Mouse (Mus musculus) erythroblast, embryonic 14.5 days (primary cell): ENCODE measurements at regions not wholly inside any gene's neighbourhood (a gene's known extent, or its start where the extent isn't known, plus 50 kb on each side); places are given as distances from the start of the nearest gene placed in this dataset.
"Not testable (repeated sequence)": the region's sequence is repeated elsewhere in the genome, so short reads cannot be mapped to it uniquely, and the experiment has no call there.

Experiments
- H3K27me3 ChIP-seq: 2 replicates; pipeline ENCODE4 v1.6.1; 2012; ENCODE audit warnings: inconsistent platforms; ENCODE audit not compliant: control insufficient read depth
- H3K36me3 ChIP-seq: 2 replicates; pipeline ENCODE4 v1.6.1; 2012; ENCODE audit warnings: mild to moderate bottlenecking, inconsistent platforms; ENCODE audit not compliant: control insufficient read depth
- H3K4me1 ChIP-seq: 2 replicates; pipeline ENCODE4 v1.6.1; 2012; ENCODE audit warnings: inconsistent platforms; ENCODE audit not compliant: control insufficient read depth
- H3K4me3 ChIP-seq: replicated peaks from 2 replicates; pipeline ENCODE3; 2012; ENCODE audit warnings: moderate library complexity, mild to moderate bottlenecking, inconsistent platforms
- H3K9me3 ChIP-seq: 2 replicates; pipeline ENCODE4 v1.6.1; 2012; ENCODE audit warnings: low read length, inconsistent platforms, mixed read lengths; ENCODE audit not compliant: control insufficient read depth
- GATA1 ChIP-seq: IDR thresholded peaks from 2 replicates; pipeline ENCODE4 v1.6.1; 2012; ENCODE audit warnings: low read length, inconsistent platforms, mixed read lengths
- TAL1 ChIP-seq: IDR thresholded peaks from 3 replicates; pipeline ENCODE4 v1.6.1; 2012; ENCODE audit warnings: low read length, inconsistent platforms, mixed read lengths

DNA sequence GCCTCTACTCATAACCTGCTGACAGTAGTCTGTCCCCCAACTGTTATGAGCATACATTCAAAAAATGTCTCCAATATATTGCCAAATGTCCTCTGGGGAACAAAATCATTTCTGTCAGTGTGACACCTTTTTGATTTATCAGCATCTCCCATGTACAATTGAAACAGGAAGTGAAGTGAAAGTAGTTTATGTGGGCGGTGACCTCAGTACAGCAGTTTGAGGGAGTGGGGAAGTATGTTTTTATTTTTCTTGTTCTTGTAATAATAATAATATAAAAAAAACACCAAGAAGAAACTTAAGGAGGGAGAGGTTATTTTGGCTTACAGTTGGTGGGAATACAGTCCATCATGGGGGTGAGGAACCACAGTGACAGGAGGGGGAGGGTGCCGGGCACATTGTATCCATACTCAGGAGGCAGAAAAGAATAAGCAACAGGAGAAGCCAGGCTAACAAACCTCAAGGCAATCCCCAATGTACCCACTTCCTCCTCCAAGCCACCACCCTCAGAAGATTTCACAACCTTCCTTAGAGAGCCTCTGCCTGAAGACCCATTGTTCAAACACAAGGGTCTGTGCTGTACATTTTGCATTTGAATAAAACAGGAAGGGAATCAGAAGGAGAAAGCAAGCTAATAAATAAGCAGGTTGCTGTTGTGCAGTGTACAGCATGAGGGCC, 93.7 kb upstream of the Plcl2 start:
- no peak overlapping the region for H3K4me3 ChIP-seq
- no peak for TF ChIP-seq TAL1
- TF ChIP-seq GATA1 = no peak
- H3K9me3 ChIP-seq = peaks cover 14% of the 10 kb centered on the region
- no peaks in the 10 kb centered on the region; the same call in 1 of the 2 replicates for H3K36me3 ChIP-seq
- H3K27me3 ChIP-seq = no peaks in the 10 kb centered on the region
- H3K4me1 ChIP-seq = peaks cover 24% of the 10 kb centered on the region

DNA sequence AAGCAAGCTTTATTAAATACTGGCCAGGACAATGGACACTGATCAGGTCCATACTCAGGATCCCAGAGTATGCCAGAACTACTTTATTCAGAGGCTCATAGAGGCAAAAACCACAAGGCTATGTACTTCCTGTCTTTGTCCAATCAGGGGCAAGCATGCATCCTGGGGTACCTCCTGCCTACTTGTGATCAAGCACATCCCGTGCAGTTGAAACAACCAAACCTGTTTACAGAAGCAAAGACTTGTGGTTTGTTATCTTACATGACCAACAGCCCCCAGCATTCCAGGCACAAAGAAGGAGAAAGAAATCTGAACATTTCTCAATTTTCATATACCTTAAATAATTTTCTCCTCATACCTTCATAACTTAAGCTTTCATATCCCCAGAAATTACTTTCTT, 93.1 kb upstream of the Plcl2 start:
- Histone ChIP-seq H3K9me3 (peaks cover 14% of the 10 kb centered on the region), H3K27me3 (no peaks in the 10 kb centered on the region), H3K4me1 (peaks cover 28% of the 10 kb centered on the region), H3K36me3 (no peaks in the 10 kb centered on the region; the same call in 1 of the 2 replicates), H3K4me3 (no peak overlapping the region)
- no peak for TF ChIP-seq GATA1
- TF ChIP-seq TAL1 = no peak

DNA sequence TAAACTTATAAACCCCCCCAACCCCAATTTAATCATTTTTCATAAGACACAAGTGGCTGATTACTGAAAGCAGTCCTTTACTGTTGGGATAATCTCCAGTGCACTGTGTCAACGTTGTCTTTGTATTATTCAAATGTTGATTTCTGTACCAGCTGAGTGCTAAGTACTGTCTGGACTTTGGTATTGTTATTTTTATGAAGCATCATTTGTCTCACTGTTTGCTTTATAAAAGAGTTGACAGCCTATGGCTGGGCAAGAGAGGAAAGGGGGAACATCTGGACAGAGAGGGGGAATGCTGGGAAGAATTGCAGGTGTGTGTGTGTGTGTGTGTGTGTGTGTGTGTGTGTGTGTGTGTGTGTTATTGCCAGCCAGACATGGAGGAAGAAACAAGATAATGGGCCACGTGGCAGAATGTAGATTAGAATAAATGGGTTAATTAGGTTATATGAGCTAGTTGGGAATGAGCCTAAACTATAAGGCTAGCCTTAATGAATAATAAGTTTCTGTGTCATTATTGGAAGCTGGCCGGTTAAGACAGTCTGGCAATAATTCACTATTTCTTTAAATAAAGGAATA, 92.6 kb upstream of the Plcl2 start:
- Histone ChIP-seq H3K27me3 (no peaks in the 10 kb centered on the region), H3K4me1 (peaks cover 30% of the 10 kb centered on the region), H3K9me3 (peaks cover 14% of the 10 kb centered on the region), H3K36me3 (no peaks in the 10 kb centered on the region; the same call in 1 of the 2 replicates), H3K4me3 (no peak overlapping the region)
- TF ChIP-seq TAL1 = no peak
- no peak for TF ChIP-seq GATA1

DNA sequence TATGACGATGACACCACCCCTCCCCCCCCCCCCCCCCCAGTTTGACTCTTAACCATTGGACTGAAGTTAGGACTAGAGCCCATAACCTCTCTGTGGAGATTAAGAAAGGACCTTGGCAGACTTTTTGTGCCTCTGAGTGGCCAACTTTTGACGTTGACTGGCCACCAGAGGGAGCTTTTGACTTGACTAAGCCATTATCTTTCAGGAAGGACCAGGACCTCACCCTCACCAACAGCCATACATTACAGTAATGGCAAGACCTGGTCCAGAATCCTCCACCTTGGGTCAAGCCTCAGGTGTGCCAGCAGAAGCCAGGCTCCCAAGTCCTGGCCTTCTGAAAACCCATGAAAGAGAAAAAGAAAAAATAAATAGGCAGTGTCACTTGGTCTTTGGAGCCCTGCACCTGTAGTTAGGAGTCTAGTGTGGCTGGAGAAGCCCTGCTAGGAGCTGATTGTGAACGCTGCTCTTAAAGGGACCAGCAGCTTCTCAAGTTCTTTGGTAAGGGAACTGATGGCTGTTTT, 90.3 kb upstream of the Plcl2 start:
- Histone ChIP-seq H3K4me1 (peaks cover 43% of the 10 kb centered on the region), H3K9me3 (peaks cover 14% of the 10 kb centered on the region), H3K27me3 (no peaks in the 10 kb centered on the region), H3K4me3 (no peak overlapping the region), H3K36me3 (no peaks in the 10 kb centered on the region; the same call in 1 of the 2 replicates)
- TF ChIP-seq TAL1 = no peak
- no peak for TF ChIP-seq GATA1

DNA sequence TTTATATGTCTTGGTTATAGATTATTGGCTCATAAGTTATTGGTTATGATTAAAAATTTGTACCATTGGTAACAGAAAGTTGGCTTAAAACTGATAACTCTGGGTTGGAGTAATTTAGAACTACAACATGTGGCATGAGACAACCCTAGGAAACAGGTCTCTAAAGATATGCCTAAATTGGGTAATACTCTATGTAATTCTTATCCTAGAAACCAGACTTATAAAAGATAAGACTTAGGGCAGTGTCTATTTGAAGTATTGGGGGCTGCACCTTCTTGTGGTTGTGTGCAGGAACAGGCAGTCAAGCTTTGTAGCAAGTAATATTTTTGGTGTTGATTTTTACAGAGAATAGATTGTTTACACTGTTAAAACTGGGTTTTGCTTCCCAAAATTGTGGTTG, 89.7 kb upstream of the Plcl2 start:
- not testable (repeated sequence) for H3K27me3 ChIP-seq, H3K36me3 ChIP-seq, H3K4me3 ChIP-seq
- Histone ChIP-seq H3K9me3 (peaks cover 14% of the 10 kb centered on the region), H3K4me1 (peaks cover 50% of the 10 kb centered on the region)

DNA sequence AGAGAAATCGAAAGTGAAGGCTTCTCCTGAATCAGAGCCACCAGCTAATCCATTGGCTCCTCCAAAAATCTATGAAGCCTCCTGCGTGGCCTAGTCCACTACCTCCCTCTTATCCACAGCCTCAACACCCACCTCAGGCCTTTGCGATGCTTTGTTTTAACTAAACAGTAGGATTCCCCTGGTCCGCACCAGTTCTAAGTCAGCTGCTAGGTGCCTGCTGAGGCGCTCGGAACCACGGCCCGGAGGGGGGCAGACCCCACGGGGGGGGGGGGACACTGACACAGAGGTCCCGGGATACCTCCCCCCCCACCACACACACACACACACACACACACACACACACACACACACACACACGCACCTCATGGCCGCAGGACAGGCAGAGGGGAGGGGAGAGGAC, 89.2 kb upstream of the Plcl2 start:
- Histone ChIP-seq H3K9me3 (peaks cover 14% of the 10 kb centered on the region), H3K27me3 (no peaks in the 10 kb centered on the region), H3K36me3 (no peaks in the 10 kb centered on the region; the same call in 1 of the 2 replicates), H3K4me1 (peaks cover 54% of the 10 kb centered on the region), H3K4me3 (no peak overlapping the region)
- no peak for TF ChIP-seq GATA1
- TF ChIP-seq TAL1 = no peak

DNA sequence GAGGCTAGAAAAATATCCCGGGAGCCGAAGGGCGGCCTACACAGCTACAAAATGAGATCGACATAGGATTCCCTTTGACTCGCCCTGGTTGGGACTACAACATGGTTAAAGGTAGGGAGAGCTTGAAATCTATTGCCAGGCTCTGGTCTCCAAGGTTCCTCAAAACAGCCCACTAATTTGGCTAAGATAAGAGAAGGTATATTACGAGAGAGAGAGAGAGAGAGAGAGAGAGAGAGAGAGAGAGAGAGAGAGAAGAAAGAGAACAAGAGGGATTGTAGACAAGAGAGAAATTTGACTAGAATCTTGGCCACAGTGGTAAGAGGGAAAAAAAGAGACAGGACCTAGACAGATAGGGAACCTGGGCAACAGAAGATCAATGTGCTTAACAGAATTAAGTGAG, 88.5 kb upstream of the Plcl2 start:
- no peaks in the 10 kb centered on the region; the same call in 1 of the 2 replicates for H3K36me3 ChIP-seq
- H3K9me3 ChIP-seq = peaks cover 14% of the 10 kb centered on the region
- TF ChIP-seq TAL1 (no peak), GATA1 (no peak)
- H3K4me3 ChIP-seq = no peak overlapping the region
- H3K4me1 ChIP-seq = peaks cover 59% of the 10 kb centered on the region
- H3K27me3 ChIP-seq = no peaks in the 10 kb centered on the region

DNA sequence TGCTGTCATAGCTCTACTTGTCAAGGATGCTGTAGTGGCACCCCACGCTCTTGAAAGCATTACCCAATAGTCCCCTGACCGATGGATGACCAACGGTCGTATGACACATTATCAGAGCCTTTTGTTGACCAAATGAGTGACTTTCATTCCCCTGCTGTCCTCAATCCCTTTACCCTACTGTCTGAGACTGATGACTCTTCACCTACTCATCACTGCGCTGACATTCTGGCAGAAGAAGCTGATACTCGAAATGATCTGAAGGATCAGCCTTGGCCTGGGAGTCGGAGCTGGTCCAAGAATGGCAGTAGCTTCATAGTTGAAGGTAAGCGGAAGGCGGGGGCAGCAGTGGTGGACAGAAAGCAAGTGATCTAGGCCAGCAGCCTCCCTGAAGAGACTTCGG, 87.7 kb upstream of the Plcl2 start:
- Histone ChIP-seq H3K4me1 (peaks cover 61% of the 10 kb centered on the region), H3K27me3 (no peaks in the 10 kb centered on the region), H3K36me3 (no peaks in the 10 kb centered on the region; the same call in 1 of the 2 replicates), H3K9me3 (peaks cover 14% of the 10 kb centered on the region), H3K4me3 (no peak overlapping the region)
- TF ChIP-seq TAL1 (no peak), GATA1 (no peak)

DNA sequence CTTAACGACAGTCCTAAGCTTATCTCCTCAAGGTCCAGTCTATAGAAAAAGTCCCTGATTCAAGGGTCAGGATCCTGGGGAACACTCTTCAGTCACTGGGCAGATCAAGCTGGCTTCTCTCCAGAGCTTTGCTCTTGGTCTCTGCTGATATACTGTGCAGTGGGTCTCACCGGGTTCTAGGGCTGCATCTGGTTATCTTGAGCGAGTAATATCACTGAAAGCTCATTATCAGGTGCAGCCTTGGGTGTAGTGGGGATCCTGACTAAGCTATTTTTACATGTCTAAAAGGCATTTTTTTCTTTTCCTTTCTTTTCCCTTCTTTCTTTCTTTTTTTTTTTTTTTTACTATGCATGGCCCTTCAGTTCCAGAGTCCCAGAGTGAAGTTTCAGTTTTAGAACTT, 84.1 kb upstream of the Plcl2 start:
- TF ChIP-seq GATA1 (peak; percentile 75), TAL1 (peak; percentile 76)
- peak overlapping the region; percentile 41 for H3K4me3 ChIP-seq
- peaks cover 66% of the 10 kb centered on the region for H3K4me1 ChIP-seq
- no peaks in the 10 kb centered on the region; the same call in 1 of the 2 replicates for H3K36me3 ChIP-seq
- H3K9me3 ChIP-seq = peaks cover 4% of the 10 kb centered on the region; the same call in 1 of the 2 replicates
- peaks cover 28% of the 10 kb centered on the region for H3K27me3 ChIP-seq

DNA sequence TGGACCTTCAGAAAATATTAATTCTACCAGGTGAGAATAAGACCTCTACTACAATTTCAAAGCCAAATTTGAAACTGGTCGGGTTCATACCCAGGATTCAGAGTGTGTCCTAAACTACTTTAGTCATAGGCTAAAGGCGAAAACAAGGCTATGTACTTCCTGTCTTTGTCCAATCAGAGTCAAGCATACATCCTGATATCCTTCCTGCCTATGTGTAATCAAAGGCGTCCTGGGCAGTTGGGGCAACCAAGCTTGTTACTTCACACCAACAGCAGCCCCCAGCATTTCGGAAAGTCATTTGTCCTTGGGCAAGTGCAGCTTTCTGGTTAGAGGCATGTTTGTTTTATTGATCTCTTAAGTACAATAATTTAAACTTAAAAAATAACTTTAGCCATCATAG, 83.7 kb upstream of the Plcl2 start:
- TF ChIP-seq GATA1 = no peak
- TF ChIP-seq TAL1 = no peak
- peaks cover 62% of the 10 kb centered on the region for H3K4me1 ChIP-seq
- no peaks in the 10 kb centered on the region for H3K9me3 ChIP-seq
- H3K36me3 ChIP-seq = no peaks in the 10 kb centered on the region; the same call in 1 of the 2 replicates
- H3K4me3 ChIP-seq = peak overlapping the region; percentile 41
- peaks cover 32% of the 10 kb centered on the region for H3K27me3 ChIP-seq
